Mouse (Mus musculus) hindbrain, embryonic 14.5 days (tissue): ENCODE data around the gene Erbb2. TPM values are rescaled to one million over a fixed set of nuclear protein-coding genes. Genes with fewer than 3 reads are reported as not detected.

ENCODE experiments used
- ATAC-seq: fragments of 200-750 bp; cut with Nextera tagmentation; 2 replicates; pipeline ENCODE4 v1.8.0; 2017; ENCODE audit warnings: moderate number of reproducible peaks, mild to moderate bottlenecking, moderate TSS enrichment, moderate library complexity; ENCODE audit not compliant: low FRiP score
- DNase-seq: peaks from one replicate; pipeline ENCODE4 v3.0.0-alpha.2; 2015; ENCODE audit warnings: low spot score
- H3K27ac ChIP-seq: fragments of 300-500 bp; sonication (generic); 2 replicates; pipeline ENCODE4 v1.5.1; 2014; ENCODE audit warnings: mild to moderate bottlenecking, moderate library complexity
- H3K27me3 ChIP-seq: fragments of 300-500 bp; sonication (generic); 2 replicates; pipeline ENCODE4 v1.6.1; 2014; ENCODE audit warnings: mild to moderate bottlenecking, low read length, mixed read lengths; ENCODE audit not compliant: control insufficient read depth, insufficient read depth
- H3K36me3 ChIP-seq: fragments of 300-500 bp; sonication (generic); replicated peaks from 2 replicates; pipeline ENCODE4 v1.6.1; 2014; ENCODE audit not compliant: control insufficient read depth, insufficient read depth
- H3K4me1 ChIP-seq: fragments of 300-500 bp; sonication (generic); replicated peaks from 2 replicates; pipeline ENCODE4 v1.6.1; 2014; ENCODE audit warnings: antibody characterized with exemption, low read length, mixed read lengths; ENCODE audit not compliant: control insufficient read depth, insufficient read depth
- H3K4me2 ChIP-seq: fragments of 300-500 bp; sonication (generic); replicated peaks from 2 replicates; pipeline ENCODE4 v1.6.1; 2014; ENCODE audit warnings: mild to moderate bottlenecking, moderate library complexity
- H3K4me3 ChIP-seq: fragments of 300-500 bp; sonication (generic); replicated peaks from 2 replicates; pipeline ENCODE4 v1.5.1; 2014; ENCODE audit warnings: mild to moderate bottlenecking, low read length
- H3K9ac ChIP-seq: fragments of 300-500 bp; sonication (generic); 2 replicates; pipeline ENCODE4 v1.6.1; 2014
- H3K9me3 ChIP-seq: fragments of 300-500 bp; sonication (generic); 2 replicates; pipeline ENCODE4 v1.6.1; 2016; ENCODE audit warnings: low read length; ENCODE audit not compliant: control insufficient read depth
- WGBS: fragments of 180-500 bp; shearing (Covaris S2); extraction: QIAGEN DNeasy Blood & Tissue Kit; methylation state at CpG from one replicate; pipeline ENCODE4 v1.1.7; 2014; 5-methylcytosine and 5-hydroxymethylcytosine counted together
- polyA plus RNA-seq: library from polyadenylated mRNA; unstranded; fragments of >200 nt; fragmentation: Nextera tagmentation; extraction: Ambion mirVana; gene quantifications from 2 replicates; pipeline ENCODE4 v1.2.1, GENCODE M21; 2014

Erbb2 gene
- polyA plus RNA-seq, 1 experiment from 2014 or later = 10.2 TPM

GRCm38 (mm10) chr11:98479026-98479939 lies 67.0 kb downstream of the Erbb2 start:
- 89% methylated on average over 13 of the region's 13 CpGs for WGBS
- no peaks in the 10 kb centered on the region for H3K27me3 ChIP-seq

GRCm38 (mm10) chr11:98479940-98480497 lies 67.7 kb downstream of the Erbb2 start:
- H3K9ac ChIP-seq = no peak overlapping the region
- no peaks in the 10 kb centered on the region for H3K36me3 ChIP-seq
- H3K27me3 ChIP-seq = no peaks in the 10 kb centered on the region
- ATAC-seq = no peak
- H3K9me3 ChIP-seq = no peaks in the 10 kb centered on the region
- H3K4me3 ChIP-seq = no peak overlapping the region
- H3K4me2 ChIP-seq = no peak overlapping the region
- no peak overlapping the region for H3K27ac ChIP-seq
- no peaks in the 10 kb centered on the region for H3K4me1 ChIP-seq
- no peak for DNase-seq
- 95% methylated on average over 12 of the region's 12 CpGs for WGBS

More at GRCm38 (mm10) chr11:98479026-98479939, 67.0 kb downstream of the Erbb2 start:
- Histone ChIP-seq H3K4me2 (no peak overlapping the region), H3K4me1 (no peaks in the 10 kb centered on the region), H3K4me3 (no peak overlapping the region), H3K36me3 (no peaks in the 10 kb centered on the region), H3K27ac (no peak overlapping the region), H3K9me3 (no peaks in the 10 kb centered on the region), H3K9ac (no peak overlapping the region)
- DNase-seq = no peak
- ATAC-seq = no peak

GRCm38 (mm10) chr11:98481231-98481630 lies 69.0 kb downstream of the Erbb2 start:
- Histone ChIP-seq H3K4me2 (no peak overlapping the region), H3K9ac (no peak overlapping the region), H3K9me3 (no peaks in the 10 kb centered on the region), H3K4me3 (no peak overlapping the region), H3K4me1 (no peaks in the 10 kb centered on the region), H3K27ac (no peak overlapping the region), H3K27me3 (no peaks in the 10 kb centered on the region), H3K36me3 (no peaks in the 10 kb centered on the region)
- 77% methylated on average over 6 of the region's 6 CpGs for WGBS
- DNase-seq (no peak), ATAC-seq (no peak)

GRCm38 (mm10) chr11:98482067-98482466 lies 69.8 kb downstream of the Erbb2 start:
- Histone ChIP-seq H3K27me3 (no peaks in the 10 kb centered on the region), H3K9ac (no peak overlapping the region), H3K9me3 (no peaks in the 10 kb centered on the region), H3K27ac (no peak overlapping the region), H3K4me2 (no peak overlapping the region), H3K36me3 (no peaks in the 10 kb centered on the region), H3K4me3 (no peak overlapping the region), H3K4me1 (no peaks in the 10 kb centered on the region)
- no peak for DNase-seq
- 82% methylated on average over 10 of the region's 10 CpGs for WGBS
- no peak for ATAC-seq

- DNase-seq (no peak), ATAC-seq (no peak)
- Histone ChIP-seq H3K4me2 (no peak overlapping the region), H3K9me3 (no peaks in the 10 kb centered on the region), H3K36me3 (no peaks in the 10 kb centered on the region), H3K9ac (no peak overlapping the region), H3K27ac (no peak overlapping the region), H3K4me3 (no peak overlapping the region), H3K4me1 (peaks cover 5% of the 10 kb centered on the region; the same call in 1 of the 2 replicates), H3K27me3 (no peaks in the 10 kb centered on the region)
- WGBS = 87% methylated on average over 2 of the region's 2 CpGs
These were observed 73.5 kb downstream of the Erbb2 start for GRCm38 (mm10) chr11:98485749-98486148.

Other genes starting within 250 kb of the Erbb2 start
- 53.2 and 54.7 TPM in 2 replicates for gene Med1, start 219.2 kb upstream of the Erbb2 start, polyA plus RNA-seq
- gene Cdk12, start 209.4 kb upstream of the Erbb2 start, polyA plus RNA-seq = 7.9 and 10.3 TPM in 2 replicates
- 21.7 and 25.5 TPM in 2 replicates for gene Neurod2, start 82.8 kb upstream of the Erbb2 start, polyA plus RNA-seq
- gene Ppp1r1b, start 64.1 kb upstream of the Erbb2 start, polyA plus RNA-seq = 3.0 and 3.3 TPM in 2 replicates
- gene Stard3, start 54.1 kb upstream of the Erbb2 start, polyA plus RNA-seq = 33.9 and 36.8 TPM in 2 replicates
- not detected in 2 replicates for gene Tcap, start 28.7 kb upstream of the Erbb2 start, polyA plus RNA-seq
- gene Pnmt, start 26.0 kb upstream of the Erbb2 start, polyA plus RNA-seq = 3.0 and 3.4 TPM in 2 replicates
- gene Pgap3, start 12.0 kb upstream of the Erbb2 start, polyA plus RNA-seq = 6.4 and 6.9 TPM in 2 replicates
- gene Mien1, start 26.5 kb downstream of the Erbb2 start, polyA plus RNA-seq = 242 and 256 TPM in 2 replicates
- gene Grb7, start 33.9 kb downstream of the Erbb2 start, polyA plus RNA-seq = 1.1 and 1.3 TPM in 2 replicates
- 0.24 and 0.33 TPM in 2 replicates for gene Ikzf3, start 133.6 kb downstream of the Erbb2 start, polyA plus RNA-seq
- not detected in 2 replicates for gene Zpbp2, start 138.6 kb downstream of the Erbb2 start, polyA plus RNA-seq
- gene Ormdl3, start 174.9 kb downstream of the Erbb2 start, polyA plus RNA-seq = 14.9 and 17.3 TPM in 2 replicates
- not detected in 2 replicates for gene Lrrc3c, start 185.8 kb downstream of the Erbb2 start, polyA plus RNA-seq
- 0.20 and 0.80 TPM in 2 replicates for gene Gm12355, start 213.2 kb downstream of the Erbb2 start, polyA plus RNA-seq
- not detected in 2 replicates for gene Gsdma3, start 213.9 kb downstream of the Erbb2 start, polyA plus RNA-seq
- gene Gsdma2, start 234.3 kb downstream of the Erbb2 start, polyA plus RNA-seq = not detected in 2 replicates